In the genomic region with DNA sequence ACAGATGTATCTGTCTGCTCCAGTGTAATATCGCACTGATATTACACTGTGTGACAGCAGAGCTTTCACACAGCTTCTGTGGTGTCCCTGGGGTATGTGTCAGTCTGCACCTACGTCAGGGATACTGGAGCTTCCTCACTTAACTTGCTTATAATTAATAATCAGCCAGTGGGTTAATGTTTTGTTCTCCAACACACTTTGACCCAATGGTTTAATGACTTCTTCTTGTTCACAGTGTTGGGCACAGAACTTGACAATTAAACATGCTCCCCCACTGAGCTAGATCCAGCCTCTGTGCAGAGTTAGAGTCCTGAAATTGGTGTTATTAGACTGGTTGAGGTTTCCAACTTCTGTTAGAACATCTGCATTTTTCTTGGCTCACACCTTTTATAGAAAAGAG, we compare ENCODE assay signal across 28 mouse cellular contexts. TPM values are rescaled to one million over a fixed set of nuclear protein-coding genes. Genes with fewer than 3 reads are reported as not detected.
A peak's percentile ranks its signal among the peaks of the same experiment; 100 is the strongest.
DNase-seq lines count a peak whose midpoint lies in the region; ATAC-seq and TF ChIP-seq lines count a peak whose summit lies in the region.
"Had no signal": no experiment of that assay in that cellular context is flagged by ENCODE, and none has a peak within 500 bp of the region (broad histone marks: within the 10 kb centered on the region; RNA-seq: fewer than 3 reads in every experiment).

No protein-coding gene starts in this region.

- no peaks in the 10 kb centered on the region for H3K27me3 ChIP-seq in kidney, adult 2 months (replicated peaks; ENCODE audit: control insufficient read depth, insufficient read depth, low read length)
- no peaks in the 10 kb centered on the region for H3K27me3 ChIP-seq in kidney, embryonic 14.5 days (ENCODE audit: control insufficient read depth, insufficient read depth, low read length)
- no peaks in the 10 kb centered on the region for H3K27me3 ChIP-seq in kidney, embryonic 16.5 days (ENCODE audit: insufficient read depth, low read length)
- no peaks in the 10 kb centered on the region for H3K27me3 ChIP-seq in thymus, adult 2 months (ENCODE audit: control insufficient read depth, insufficient read depth, low read length)
- H3K27me3 ChIP-seq: CH12.LX; embryonic facial prominence, embryonic 12.5 days; embryonic facial prominence, embryonic 15.5 days; heart, embryonic 12.5 days; heart, embryonic 15.5 days had no signal

- no peaks in the 10 kb centered on the region for H3K9me3 ChIP-seq in kidney, embryonic 14.5 days (ENCODE audit: control insufficient read depth, low read length)
- H3K9me3 ChIP-seq in kidney, embryonic 16.5 days (ENCODE audit: low read length): no peaks in the 10 kb centered on the region
- H3K9me3 ChIP-seq: embryonic facial prominence, embryonic 12.5 days; embryonic facial prominence, embryonic 15.5 days; heart, embryonic 12.5 days; heart, embryonic 15.5 days had no signal

- H3K4me2 ChIP-seq in kidney, embryonic 14.5 days (replicated peaks; ENCODE audit: low read depth, low read length): no peak overlapping the region
- no peak overlapping the region for H3K4me2 ChIP-seq in kidney, embryonic 16.5 days (replicated peaks; ENCODE audit: low read depth, low read length)
- H3K4me2 ChIP-seq: embryonic facial prominence, embryonic 12.5 days; embryonic facial prominence, embryonic 15.5 days; heart, embryonic 12.5 days; heart, embryonic 15.5 days; hindbrain, embryonic 14.5 days had no signal

- DNase-seq in kidney, adult 2 months: peak; percentile 85
- no peak for DNase-seq in kidney, postnatal 10 days
- peak; percentile 25 to 67 for DNase-seq in kidney, postnatal 36 days
- no peak for DNase-seq in thymus, adult 2 months
- DNase-seq: adrenal gland, postnatal 10 days; adrenal gland, postnatal 36 days; B cell, adult 2 months; cerebellum, adult 18-20 months; cerebellum, adult 9-10 months; cerebellum, postnatal 25 days; forebrain, postnatal 0 days; gastrocnemius, postnatal 25 days; heart, adult 18-20 months; heart, postnatal 10 days; heart, postnatal 4 days had no signal

- ATAC-seq in kidney, embryonic 14.5 days (ENCODE audit: low FRiP score, low TSS enrichment): no peak
- 0 out of 2 replicates have a peak, but pooled peaks have one; percentile 63 for ATAC-seq in kidney, embryonic 16.5 days (ENCODE audit: low FRiP score, low TSS enrichment)
- ATAC-seq: forebrain, embryonic 14.5 days; forebrain, postnatal 0 days; hindbrain, postnatal 0 days; Patski had no signal

- no peak overlapping the region for H3K4me3 ChIP-seq in kidney, adult 2 months (ENCODE audit: insufficient read depth, low read depth, low read length)
- no peak overlapping the region for H3K4me3 ChIP-seq in kidney, embryonic 14.5 days (ENCODE audit: low read length)
- no peak overlapping the region for H3K4me3 ChIP-seq in kidney, embryonic 16.5 days (ENCODE audit: low read length)
- no peak overlapping the region for H3K4me3 ChIP-seq in thymus, adult 2 months (ENCODE audit: control insufficient read depth, insufficient read depth, low read length)
- H3K4me3 ChIP-seq: embryonic facial prominence, embryonic 12.5 days; embryonic facial prominence, embryonic 15.5 days; heart, embryonic 12.5 days; heart, embryonic 15.5 days had no signal

- TF ChIP-seq POLR2A in kidney, adult 2 months (IDR thresholded peaks at IDR 0.05; ENCODE audit: low read depth, low read length): no peak
- TF ChIP-seq POLR2A in thymus, adult 2 months (IDR thresholded peaks at IDR 0.05; ENCODE audit: control insufficient read depth, extremely low read depth, insufficient read depth, low read length, poor library complexity): no peak

- H3K9ac ChIP-seq in kidney, embryonic 14.5 days (ENCODE audit: low read depth, low read length): no peak overlapping the region
- no peak overlapping the region for H3K9ac ChIP-seq in kidney, embryonic 16.5 days (replicated peaks; ENCODE audit: low read length)
- H3K9ac ChIP-seq: embryonic facial prominence, embryonic 12.5 days; embryonic facial prominence, embryonic 15.5 days; forebrain, postnatal 0 days; heart, embryonic 12.5 days; heart, embryonic 15.5 days; hindbrain, embryonic 14.5 days had no signal

- no peak for TF ChIP-seq CTCF in kidney, adult 2 months (conservative IDR thresholded peaks at IDR 0.05; ENCODE audit: insufficient read depth, insufficient read length, low read depth, low read length)
- TF ChIP-seq CTCF in thymus, adult 2 months (IDR thresholded peaks at IDR 0.05; ENCODE audit: borderline replicate concordance, control insufficient read depth, extremely low read depth, insufficient read depth, low read length, poor library complexity): no peak

- 36% methylated on average over 2 of the region's 2 CpGs for WGBS in kidney, adult 2 months
- WGBS in kidney, embryonic 14.5 days: 83% methylated on average over 2 of the region's 2 CpGs
- WGBS in kidney, embryonic 16.5 days: 76% methylated on average over 2 of the region's 2 CpGs
- 87% methylated on average over 2 of the region's 2 CpGs for WGBS in thymus, adult 2 months

- peak overlapping the region; percentile 66; the same call in 1 of the 2 replicates for H3K27ac ChIP-seq in kidney, adult 2 months (ENCODE audit: insufficient read depth, low read depth, low read length)
- H3K27ac ChIP-seq in kidney, embryonic 14.5 days (ENCODE audit: low read depth, low read length): no peak overlapping the region
- no peak overlapping the region for H3K27ac ChIP-seq in kidney, embryonic 16.5 days (ENCODE audit: low read length)
- no peak overlapping the region for H3K27ac ChIP-seq in thymus, adult 2 months (ENCODE audit: control insufficient read depth, insufficient read depth, low read length)
- H3K27ac ChIP-seq: embryonic facial prominence, embryonic 12.5 days; embryonic facial prominence, embryonic 15.5 days; heart, embryonic 15.5 days; hindbrain, embryonic 14.5 days; hindbrain, postnatal 0 days had no signal

- H3K36me3 ChIP-seq in kidney, adult 2 months (ENCODE audit: control insufficient read depth, insufficient read depth, low read length): no peaks in the 10 kb centered on the region
- H3K36me3 ChIP-seq in kidney, embryonic 14.5 days (ENCODE audit: control insufficient read depth, insufficient read depth, low read length): no peaks in the 10 kb centered on the region
- no peaks in the 10 kb centered on the region for H3K36me3 ChIP-seq in kidney, embryonic 16.5 days (ENCODE audit: insufficient read depth, low read length)
- H3K36me3 ChIP-seq in thymus, adult 2 months (ENCODE audit: control insufficient read depth, insufficient read depth, low read length): no peaks in the 10 kb centered on the region
- H3K36me3 ChIP-seq: embryonic facial prominence, embryonic 12.5 days; embryonic facial prominence, embryonic 15.5 days; G1E; heart, embryonic 12.5 days; heart, embryonic 15.5 days had no signal

- H3K4me1 ChIP-seq in kidney, adult 2 months (ENCODE audit: control insufficient read depth, insufficient read depth, low read length): peaks cover 2% of the 10 kb centered on the region; the same call in 1 of the 2 replicates
- no peaks in the 10 kb centered on the region for H3K4me1 ChIP-seq in kidney, embryonic 14.5 days (ENCODE audit: control insufficient read depth, insufficient read depth, low read length)
- H3K4me1 ChIP-seq in kidney, embryonic 16.5 days (ENCODE audit: insufficient read depth, low read length): no peaks in the 10 kb centered on the region
- H3K4me1 ChIP-seq in thymus, adult 2 months (replicated peaks; ENCODE audit: control insufficient read depth, insufficient read depth, low read length): no peaks in the 10 kb centered on the region
- H3K4me1 ChIP-seq: embryonic facial prominence, embryonic 12.5 days; embryonic facial prominence, embryonic 15.5 days; heart, embryonic 12.5 days; heart, embryonic 15.5 days had no signal

RNA-seq across cellular contexts. Expression of a gene that starts 34.2 kb away (rescaled TPM):
- 9.4 and 10.8 TPM in 2 replicates for polyA plus RNA-seq in kidney, adult 2 months (2012; rRNA removed)
- 0.41 and 0.74 TPM in 2 replicates for polyA plus RNA-seq in kidney, embryonic 14.5 days (2014; fragmentation: Nextera tagmentation; extraction: Ambion mirVana)
- 2.2 TPM in 2 replicates for polyA plus RNA-seq in kidney, embryonic 16.5 days (2015; fragmentation: Nextera tagmentation; extraction: Ambion mirVana)
- 0.06 and 0.16 TPM in 2 replicates for polyA plus RNA-seq in thymus, adult 2 months (2012; rRNA removed)
- polyA plus RNA-seq: frontal cortex, adult 2 months; G1E had no signal

Comparison
In these comparisons a context has a peak if more than half of its experiments do, and no peak if none do; other contexts are left out.
1. DNase-seq: peak in kidney, adult 2 months (single experiment) and kidney, postnatal 36 days (2 of 2); none in kidney, postnatal 10 days (single experiment) and thymus, adult 2 months (single experiment).